Mouse (Mus musculus) stomach, postnatal 0 days (tissue): ENCODE data around the gene Krt7.

Source experiments
- CTCF ChIP-seq: IDR thresholded peaks from 2 replicates; pipeline ENCODE4 v1.5.1; 2016; ENCODE audit warnings: antibody characterized with exemption, low read depth, mild to moderate bottlenecking, moderate library complexity
- EP300 ChIP-seq: optimal IDR thresholded peaks from 2 replicates; pipeline ENCODE3; 2016; ENCODE audit warnings: antibody characterized with exemption

DNA sequence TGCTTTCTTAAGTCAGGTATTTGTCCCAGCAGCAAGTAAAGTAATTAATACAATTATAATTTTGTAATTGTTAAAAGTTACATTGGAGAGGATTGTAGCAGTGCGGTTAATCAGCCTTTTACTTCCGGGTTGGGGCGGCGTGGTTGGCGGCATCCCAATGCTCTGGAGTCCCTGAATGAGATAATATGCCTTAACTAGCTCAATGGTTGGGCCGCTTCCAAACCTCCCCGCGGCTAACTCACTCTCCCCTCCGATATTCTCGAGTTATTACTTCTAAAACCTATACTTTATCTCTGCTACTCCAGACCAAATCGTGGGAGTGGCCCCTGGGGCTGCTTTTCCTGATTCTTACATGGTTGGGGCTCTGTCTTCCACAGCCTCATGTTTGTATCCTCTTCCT, 35.7 kb downstream of the Krt7 start:
- TF ChIP-seq CTCF = no peak
- no peak for TF ChIP-seq EP300
